Mouse (Mus musculus) liver, adult (tissue): Measurements from ENCODE around the gene Otop1.

Experiments used
- GATA4 ChIP-seq: IDR thresholded peaks from 2 replicates; pipeline ENCODE4 v1.6.1; 2014; ENCODE audit warnings: mild to moderate bottlenecking, low read length; ENCODE audit not compliant: insufficient replicate concordance

Gene Otop1

GRCm38 (mm10) chr5:38277098-38277866, 1.5 kb downstream of the Otop1 start:
- no peak for TF ChIP-seq GATA4

- no peak for TF ChIP-seq GATA4
These were observed 2.3 kb downstream of the Otop1 start for GRCm38 (mm10) chr5:38277936-38278600.

- no peak for TF ChIP-seq GATA4
These were observed 4.3 kb downstream of the Otop1 start for GRCm38 (mm10) chr5:38280075-38280474.

- TF ChIP-seq GATA4 = no peak
These were observed 10.0 kb downstream of the Otop1 start for GRCm38 (mm10) chr5:38285724-38286123.

GRCm38 (mm10) chr5:38288476-38288875, 12.7 kb downstream of the Otop1 start:
- no peak for TF ChIP-seq GATA4

- no peak for TF ChIP-seq GATA4
These were observed 26.1 kb downstream of the Otop1 start for GRCm38 (mm10) chr5:38301761-38302411.

GRCm38 (mm10) chr5:38302651-38303050, 26.9 kb downstream of the Otop1 start:
- no peak for TF ChIP-seq GATA4

GRCm38 (mm10) chr5:38305241-38305640, 29.5 kb downstream of the Otop1 start:
- TF ChIP-seq GATA4 = no peak

- TF ChIP-seq GATA4 = no peak
These were observed 31.7 kb downstream of the Otop1 start for GRCm38 (mm10) chr5:38307255-38308101.

GRCm38 (mm10) chr5:38308873-38309272, 33.1 kb downstream of the Otop1 start:
- TF ChIP-seq GATA4 = no peak

- no peak for TF ChIP-seq GATA4
These were observed 34.0 kb downstream of the Otop1 start for GRCm38 (mm10) chr5:38309795-38310194.

GRCm38 (mm10) chr5:38318966-38319786, 43.4 kb downstream of the Otop1 start, which contains the start of gene Drd5:
Drd5 (plus strand) TSS chr5:38319367.
- TF ChIP-seq GATA4 = no peak

GRCm38 (mm10) chr5:38333381-38333780, 57.6 kb downstream of the Otop1 start:
- TF ChIP-seq GATA4 = no peak

GRCm38 (mm10) chr5:38334582-38334981, 58.8 kb downstream of the Otop1 start:
- no peak for TF ChIP-seq GATA4
